Mouse (Mus musculus) intestine, postnatal 0 days (tissue): Measurements from ENCODE around the gene Nob1. TPM values are rescaled to one million over a fixed set of nuclear protein-coding genes. Genes with fewer than 3 reads are reported as not detected.

Source experiments
- ATAC-seq: fragments of 200-750 bp; cut with Nextera tagmentation; 2 replicates; pipeline ENCODE4 v1.8.0; 2017; ENCODE audit warnings: mild to moderate bottlenecking, moderate TSS enrichment, moderate library complexity
- H3K27ac ChIP-seq: fragments of 300-500 bp; sonication (generic); 2 replicates; pipeline ENCODE4 v1.5.1; 2014; ENCODE audit warnings: mild to moderate bottlenecking, low read depth, low read length, moderate library complexity
- H3K27me3 ChIP-seq: fragments of 300-500 bp; sonication (generic); replicated peaks from 2 replicates; pipeline ENCODE4 v1.6.1; 2014; ENCODE audit warnings: low read length, mixed read lengths; ENCODE audit not compliant: control insufficient read depth, insufficient read depth
- H3K36me3 ChIP-seq: fragments of 300-500 bp; sonication (generic); 2 replicates; pipeline ENCODE4 v1.6.1; 2014; ENCODE audit warnings: mild to moderate bottlenecking, moderate library complexity; ENCODE audit not compliant: control insufficient read depth, insufficient read depth
- H3K4me1 ChIP-seq: fragments of 300-500 bp; sonication (generic); replicated peaks from 2 replicates; pipeline ENCODE4 v1.6.1; 2014; ENCODE audit warnings: antibody characterized with exemption, low read length, mixed read lengths; ENCODE audit not compliant: control insufficient read depth, insufficient read depth
- H3K4me2 ChIP-seq: fragments of 300-500 bp; sonication (generic); replicated peaks from 2 replicates; pipeline ENCODE4 v1.6.1; 2014; ENCODE audit warnings: low read depth, mild to moderate bottlenecking, moderate library complexity
- H3K4me3 ChIP-seq: fragments of 300-500 bp; sonication (generic); 2 replicates; pipeline ENCODE4 v1.5.1; 2014; ENCODE audit warnings: low read depth, low read length
- H3K9ac ChIP-seq: fragments of 300-500 bp; sonication (generic); 2 replicates; pipeline ENCODE4 v1.6.1; 2014; ENCODE audit warnings: mild to moderate bottlenecking, low read depth, low read length
- H3K9me3 ChIP-seq: fragments of 300-500 bp; sonication (generic); 2 replicates; pipeline ENCODE4 v1.6.1; 2016; ENCODE audit warnings: mixed run types; ENCODE audit not compliant: control insufficient read depth
- CTCF ChIP-seq: sonication (generic); IDR thresholded peaks from 2 replicates; pipeline ENCODE4 v1.5.1; 2016; ENCODE audit warnings: low read depth, mild to moderate bottlenecking, control low read depth, antibody characterized with exemption, moderate library complexity
- WGBS: fragments of 180-500 bp; shearing (Covaris S2); extraction: QIAGEN DNeasy Blood & Tissue Kit; methylation state at CpG from one replicate; pipeline ENCODE4 v1.1.7; 2014; 5-methylcytosine and 5-hydroxymethylcytosine counted together
- polyA plus RNA-seq: library from polyadenylated mRNA; unstranded; fragments of >200 nt; fragmentation: Nextera tagmentation; extraction: Ambion mirVana; gene quantifications from 2 replicates; pipeline ENCODE4 v1.2.1, GENCODE M21; 2015

Nob1 gene
- polyA plus RNA-seq, 1 experiment from 2014 or later, result 22.3 TPM

DNA sequence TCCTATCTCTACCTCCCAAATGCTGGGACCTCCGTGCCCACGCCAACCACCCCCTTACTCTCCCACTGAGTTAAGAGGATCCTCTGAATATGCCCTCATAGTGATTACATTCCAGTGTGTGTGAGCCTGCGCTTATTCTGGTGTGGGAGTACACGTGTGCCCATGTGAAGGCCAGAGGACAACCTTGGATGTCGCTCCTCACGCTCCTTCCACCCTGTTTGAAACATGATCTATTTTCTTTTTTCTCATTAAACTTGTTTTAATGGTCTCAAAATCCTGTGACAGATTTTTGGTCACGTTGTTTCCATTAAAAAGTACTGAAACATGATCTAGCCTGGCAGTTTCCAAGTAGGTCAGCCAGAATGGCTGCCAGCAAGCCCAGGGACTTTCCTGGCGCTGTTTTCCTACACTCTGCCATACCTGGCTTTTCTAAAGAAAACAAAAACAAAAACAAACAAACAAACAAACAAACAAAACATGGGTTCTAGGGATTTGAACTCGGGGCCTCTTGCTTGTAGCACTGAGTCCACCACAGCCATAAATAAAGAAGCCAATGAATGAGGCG, 28.7 kb downstream of the Nob1 start:
- Histone ChIP-seq H3K4me3 (no peak overlapping the region), H3K27ac (no peak overlapping the region), H3K4me2 (no peak overlapping the region), H3K36me3 (no peaks in the 10 kb centered on the region), H3K9me3 (no peaks in the 10 kb centered on the region), H3K27me3 (no peaks in the 10 kb centered on the region), H3K4me1 (no peaks in the 10 kb centered on the region), H3K9ac (no peak overlapping the region)
- ATAC-seq, result no peak
- TF ChIP-seq CTCF, result no peak
- 90% methylated on average over 10 of the region's 10 CpGs for WGBS

GRCm38 (mm10) chr8:107395397-107395796, 29.5 kb downstream of the Nob1 start:
- H3K9ac ChIP-seq, result no peak overlapping the region
- no peak for ATAC-seq
- no peaks in the 10 kb centered on the region for H3K4me1 ChIP-seq
- TF ChIP-seq CTCF, result no peak
- H3K27me3 ChIP-seq, result no peaks in the 10 kb centered on the region
- H3K36me3 ChIP-seq, result no peaks in the 10 kb centered on the region
- H3K4me3 ChIP-seq, result no peak overlapping the region
- no peak overlapping the region for H3K4me2 ChIP-seq
- H3K9me3 ChIP-seq, result no peaks in the 10 kb centered on the region
- no peak overlapping the region for H3K27ac ChIP-seq

- Histone ChIP-seq H3K4me1 (no peaks in the 10 kb centered on the region; the same call in 1 of the 2 replicates), H3K9me3 (no peaks in the 10 kb centered on the region), H3K27ac (peak overlapping the region; percentile 75), H3K9ac (no peak overlapping the region), H3K36me3 (no peaks in the 10 kb centered on the region), H3K4me3 (no peak overlapping the region), H3K27me3 (no peaks in the 10 kb centered on the region), H3K4me2 (peak overlapping the region; percentile 47)
- TF ChIP-seq CTCF, result no peak
- ATAC-seq, result peak; percentile 46; the same call in 1 of the 2 replicates
- WGBS, result 52% methylated on average over 4 of the region's 4 CpGs
Measured at GRCm38 (mm10) chr8:107391136-107391516, 33.7 kb downstream of the Nob1 start.

DNA sequence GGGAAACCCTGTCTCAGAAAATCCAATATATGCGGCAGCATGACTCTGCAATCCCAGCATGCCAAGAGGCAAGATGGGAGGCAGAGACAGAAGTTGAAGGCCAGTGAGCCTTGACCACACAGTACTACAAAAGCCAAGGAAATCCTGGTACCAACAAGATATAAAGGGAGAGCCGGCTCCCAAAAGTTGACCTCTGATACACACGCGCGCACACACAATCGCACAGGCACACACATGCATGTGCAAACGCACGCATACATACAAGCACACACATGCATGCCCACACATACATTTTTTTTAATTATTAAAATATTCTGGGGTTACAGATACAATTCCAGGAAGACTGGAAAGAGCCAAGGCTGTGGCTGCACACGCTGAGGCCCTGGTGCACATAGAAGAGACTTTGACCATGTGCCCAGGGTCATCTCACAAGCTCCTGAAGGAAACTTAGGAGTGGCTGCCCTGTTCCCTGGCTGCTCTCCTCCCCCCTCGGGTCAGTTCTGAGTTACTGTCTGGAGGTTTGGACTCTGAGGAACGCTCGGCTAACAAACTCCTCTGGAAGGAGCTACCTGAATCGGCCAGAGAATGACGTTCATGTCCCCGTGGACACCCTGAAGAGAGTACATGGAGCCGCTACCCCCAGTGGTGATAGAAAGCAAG, 34.2 kb downstream of the Nob1 start:
- TF ChIP-seq CTCF, result no peak; the same call in 1 of the 2 replicates
- no peak overlapping the region for H3K9ac ChIP-seq
- H3K4me3 ChIP-seq, result no peak overlapping the region

DNA sequence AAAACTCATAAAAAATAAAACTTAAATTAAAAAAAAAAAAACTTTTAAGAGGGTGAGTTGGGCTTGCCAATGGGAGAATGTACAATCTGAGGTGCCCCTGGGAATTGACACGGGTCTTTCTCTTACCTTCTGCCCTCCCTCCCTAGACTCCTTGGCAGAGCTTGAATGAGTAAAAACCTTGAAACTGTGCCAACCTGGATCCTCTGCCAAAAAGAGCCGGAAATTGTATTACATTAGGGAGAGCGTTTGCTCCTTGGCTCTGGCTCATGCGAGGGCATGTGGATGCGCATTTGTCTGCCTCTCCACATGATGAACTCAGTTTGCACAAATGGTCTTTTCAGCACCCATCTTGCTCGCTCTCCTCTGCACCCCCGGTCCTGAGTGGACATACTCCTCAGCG, 35.3 kb downstream of the Nob1 start:
- Histone ChIP-seq H3K4me1 (no peaks in the 10 kb centered on the region; the same call in 1 of the 2 replicates), H3K4me2 (no peak overlapping the region), H3K4me3 (no peak overlapping the region), H3K36me3 (no peaks in the 10 kb centered on the region), H3K27ac (no peak overlapping the region), H3K9me3 (no peaks in the 10 kb centered on the region), H3K9ac (no peak overlapping the region), H3K27me3 (no peaks in the 10 kb centered on the region)
- 61% methylated on average over 8 of the region's 8 CpGs for WGBS
- no peak for TF ChIP-seq CTCF
- no peak for ATAC-seq

More for the DNA sequence above, 34.2 kb downstream of the Nob1 start:
- Histone ChIP-seq H3K4me2 (peak overlapping the region; percentile 47), H3K9me3 (no peaks in the 10 kb centered on the region), H3K27me3 (no peaks in the 10 kb centered on the region), H3K27ac (peak overlapping the region; percentile 75), H3K4me1 (no peaks in the 10 kb centered on the region; the same call in 1 of the 2 replicates), H3K36me3 (no peaks in the 10 kb centered on the region)
- ATAC-seq, result peak; percentile 76
- WGBS, result 76% methylated on average over 16 of the region's 16 CpGs

GRCm38 (mm10) chr8:107387861-107388260, 37.0 kb downstream of the Nob1 start:
- Histone ChIP-seq H3K4me2 (no peak overlapping the region), H3K27ac (no peak overlapping the region), H3K4me1 (no peaks in the 10 kb centered on the region; the same call in 1 of the 2 replicates), H3K36me3 (no peaks in the 10 kb centered on the region), H3K9ac (no peak overlapping the region), H3K9me3 (no peaks in the 10 kb centered on the region), H3K27me3 (no peaks in the 10 kb centered on the region), H3K4me3 (no peak overlapping the region)
- TF ChIP-seq CTCF, result peak; percentile 60
- no peak for ATAC-seq
- 69% methylated on average over 5 of the region's 5 CpGs for WGBS
